Mouse (Mus musculus) heart, postnatal 0 days (tissue): ENCODE results near the gene Pigl. TPM values are rescaled to one million over a fixed set of nuclear protein-coding genes. Genes with fewer than 3 reads are reported as not detected.
"Not testable (repeated sequence)": the region's sequence is repeated elsewhere in the genome, so short reads cannot be mapped to it uniquely, and the experiment has no call there.

ENCODE experiments used
- ATAC-seq: fragments of 200-750 bp; cut with Nextera tagmentation; 2 replicates; pipeline ENCODE4 v1.8.0; 2017; ENCODE audit warnings: low read depth, moderate number of reproducible peaks, moderate library complexity; ENCODE audit not compliant: insufficient read depth
- DNase-seq: peaks from one replicate; pipeline ENCODE4 v3.0.0-alpha.2; 2016; ENCODE audit warnings: low spot score
- H3K27ac ChIP-seq: fragments of 300-500 bp; sonication (generic); 2 replicates; pipeline ENCODE4 v1.5.1; 2014; ENCODE audit warnings: low read depth, mild to moderate bottlenecking
- H3K27me3 ChIP-seq: fragments of 300-500 bp; sonication (generic); 2 replicates; pipeline ENCODE4 v1.6.1; 2014; ENCODE audit warnings: low read length, mixed read lengths; ENCODE audit not compliant: control insufficient read depth, insufficient read depth
- H3K36me3 ChIP-seq: fragments of 300-500 bp; sonication (generic); replicated peaks from 2 replicates; pipeline ENCODE4 v1.6.1; 2014; ENCODE audit warnings: low read length, mixed read lengths; ENCODE audit not compliant: control insufficient read depth, insufficient read depth
- H3K4me1 ChIP-seq: fragments of 300-500 bp; sonication (generic); 2 replicates; pipeline ENCODE4 v1.6.1; 2014; ENCODE audit warnings: antibody characterized with exemption; ENCODE audit not compliant: control insufficient read depth, insufficient read depth
- H3K4me2 ChIP-seq: fragments of 300-500 bp; sonication (generic); 2 replicates; pipeline ENCODE4 v1.6.1; 2014; ENCODE audit warnings: low read depth, mild to moderate bottlenecking, low read length, moderate library complexity
- H3K4me3 ChIP-seq: fragments of 300-500 bp; sonication (generic); 2 replicates; pipeline ENCODE4 v1.5.1; 2014; ENCODE audit warnings: low read depth, low read length
- H3K9ac ChIP-seq: fragments of 300-500 bp; sonication (generic); replicated peaks from 2 replicates; pipeline ENCODE4 v1.6.1; 2014; ENCODE audit warnings: low read depth, low read length, mixed read lengths
- H3K9me3 ChIP-seq: fragments of 300-500 bp; sonication (generic); replicated peaks from 2 replicates; pipeline ENCODE4 v1.6.1; 2016; ENCODE audit warnings: low read length; ENCODE audit not compliant: control insufficient read depth
- CTCF ChIP-seq: IDR thresholded peaks from 2 replicates; pipeline ENCODE4 v1.5.1; 2016; ENCODE audit warnings: antibody characterized with exemption, control low read depth, low read depth
- EP300 ChIP-seq: IDR thresholded peaks from 2 replicates; pipeline ENCODE4 v1.6.1; 2016; ENCODE audit warnings: antibody characterized with exemption, low read depth
- WGBS: fragments of 180-500 bp; shearing (Covaris S2); extraction: QIAGEN DNeasy Blood & Tissue Kit; methylation state at CpG from one replicate; pipeline ENCODE4 v1.1.7; 2014; 5-methylcytosine and 5-hydroxymethylcytosine counted together
- polyA plus RNA-seq: library from polyadenylated mRNA; unstranded; fragments of >200 nt; fragmentation: Nextera tagmentation; extraction: Ambion mirVana; gene quantifications from 2 replicates; pipeline ENCODE4 v1.2.1, GENCODE M21; 2015
- total RNA-seq: library from RNA; depleted of rRNA; stranded (reverse); fragments of >200 nt; gene quantifications from 2 replicates; pipeline ENCODE4 v1.2.3, GENCODE M21; 2014; ENCODE audit warnings: low replicate concordance

Pigl gene
- total and polyA plus RNA-seq, 2 experiments from 2014 or later: 4.3 to 5.5 TPM

DNA sequence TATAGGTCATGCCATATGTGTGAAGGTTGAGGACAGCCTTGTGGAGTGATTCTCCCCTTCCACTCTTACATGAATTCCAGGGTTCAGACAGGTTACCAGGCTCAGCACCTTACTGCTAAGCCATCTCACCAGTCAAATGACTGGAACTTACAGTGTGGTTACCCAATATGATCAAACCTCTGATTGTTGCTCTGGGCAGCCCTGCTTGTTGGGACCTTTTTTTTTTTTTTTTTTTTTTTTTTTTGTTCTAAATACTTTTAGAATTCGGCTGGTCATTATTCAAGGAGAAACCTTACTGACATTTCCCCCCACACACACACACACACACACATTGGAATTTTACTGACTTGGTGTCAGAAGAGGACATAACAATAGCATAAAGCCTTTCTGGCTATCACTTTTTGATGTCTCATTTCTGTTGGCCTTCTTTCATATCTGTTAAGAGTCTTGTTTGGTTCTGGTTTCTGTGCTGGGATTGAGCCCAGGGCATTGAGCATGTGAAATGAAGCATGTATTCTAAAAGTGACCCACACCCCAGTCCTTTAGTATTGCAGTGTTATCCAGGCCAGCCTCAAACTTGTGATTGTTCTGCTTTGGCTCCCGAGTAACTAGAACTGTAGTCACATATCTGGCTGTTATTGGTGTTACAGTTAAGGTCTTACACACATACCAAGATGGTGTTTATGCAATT, 5.1 kb downstream of the Pigl start:
- 77% methylated on average over 2 of the region's 2 CpGs for WGBS
- TF ChIP-seq EP300 (no peak), CTCF (no peak)
- no peak overlapping the region for H3K27ac ChIP-seq
- peaks cover 10% of the 10 kb centered on the region for H3K4me1 ChIP-seq
- H3K36me3 ChIP-seq: no peaks in the 10 kb centered on the region
- no peak overlapping the region for H3K4me2 ChIP-seq
- no peak overlapping the region for H3K4me3 ChIP-seq
- ATAC-seq: no peak
- no peak overlapping the region for H3K9ac ChIP-seq
- no peaks in the 10 kb centered on the region for H3K9me3 ChIP-seq
- DNase-seq: no peak
- H3K27me3 ChIP-seq: no peaks in the 10 kb centered on the region

DNA sequence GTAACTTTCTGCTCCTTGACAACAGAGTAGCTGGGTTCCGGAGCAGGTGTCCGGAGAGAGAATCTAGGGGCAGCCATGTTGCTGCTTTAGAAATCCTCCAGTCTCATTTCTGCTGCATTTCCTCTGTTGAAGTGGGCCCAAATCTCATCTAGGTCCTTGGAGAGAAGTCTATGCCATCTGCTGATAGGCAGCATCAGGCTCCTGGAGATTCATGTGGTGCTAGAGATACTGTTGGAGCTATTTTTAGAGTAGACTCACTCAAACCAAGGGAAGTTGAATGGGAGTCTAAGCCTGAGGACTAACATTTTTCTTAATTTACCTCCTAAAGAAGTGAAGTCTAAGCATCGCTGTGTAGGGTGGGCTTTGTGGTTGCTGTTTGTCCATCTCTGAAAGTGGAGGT, 6.4 kb downstream of the Pigl start:
- no peaks in the 10 kb centered on the region for H3K27me3 ChIP-seq
- ATAC-seq (no peak), DNase-seq (no peak)
- no peak overlapping the region for H3K27ac ChIP-seq
- no peak overlapping the region for H3K4me3 ChIP-seq
- no peak for TF ChIP-seq CTCF
- no peak for TF ChIP-seq EP300
- H3K4me2 ChIP-seq: no peak overlapping the region
- H3K9ac ChIP-seq: no peak overlapping the region
- H3K9me3 ChIP-seq: no peaks in the 10 kb centered on the region
- 88% methylated on average over 3 of the region's 3 CpGs for WGBS
- peaks cover 7% of the 10 kb centered on the region for H3K4me1 ChIP-seq
- no peaks in the 10 kb centered on the region for H3K36me3 ChIP-seq

DNA sequence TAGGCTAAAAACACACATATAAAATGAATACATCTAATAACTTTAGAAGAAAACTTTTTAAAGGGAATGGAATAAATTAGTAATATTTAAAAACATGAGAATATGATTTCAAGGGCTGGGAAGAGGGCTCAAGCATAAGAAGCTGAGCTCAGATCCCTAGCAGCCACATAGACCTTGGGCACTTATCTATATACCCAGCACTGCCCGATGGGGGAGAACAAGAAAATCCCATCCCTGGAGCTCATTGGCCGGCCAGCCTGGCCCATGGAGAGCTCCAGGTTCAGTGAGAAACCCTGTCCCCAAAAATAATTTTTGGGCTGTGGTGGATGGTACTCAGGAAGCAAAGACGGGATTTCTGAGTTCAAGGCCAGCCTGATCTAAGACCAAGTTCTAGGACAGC, 7.6 kb downstream of the Pigl start:
- no peak overlapping the region for H3K4me3 ChIP-seq
- H3K4me2 ChIP-seq: no peak overlapping the region
- ATAC-seq (no peak), DNase-seq (no peak)
- H3K27me3 ChIP-seq: no peaks in the 10 kb centered on the region
- H3K36me3 ChIP-seq: no peaks in the 10 kb centered on the region
- H3K9me3 ChIP-seq: no peaks in the 10 kb centered on the region
- no peak overlapping the region for H3K27ac ChIP-seq
- peaks cover 7% of the 10 kb centered on the region for H3K4me1 ChIP-seq
- H3K9ac ChIP-seq: no peak overlapping the region
- no peak for TF ChIP-seq CTCF
- no peak for TF ChIP-seq EP300
- WGBS: 88% methylated on average over 3 of the region's 3 CpGs

DNA sequence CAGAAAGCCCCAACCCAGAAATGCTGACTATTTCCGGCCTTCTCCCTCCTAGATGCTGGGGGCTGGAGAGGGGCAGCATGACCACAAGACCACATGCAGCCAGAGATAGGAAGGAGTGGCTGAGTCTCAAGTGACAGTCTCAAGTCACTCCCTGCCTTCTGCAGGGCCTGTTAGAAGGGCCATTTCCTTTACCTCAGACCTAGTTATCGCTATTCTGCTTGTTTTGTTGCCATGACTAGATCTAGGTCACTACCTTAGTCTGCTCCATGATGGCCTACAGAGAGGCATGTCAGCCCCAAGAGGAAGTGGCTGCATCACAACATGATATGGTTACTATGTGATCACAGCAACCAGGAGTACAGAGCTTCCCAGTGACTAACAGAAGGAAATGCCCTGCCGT, 8.3 kb downstream of the Pigl start:
- 55% methylated on average over 3 of the region's 3 CpGs for WGBS
- Histone ChIP-seq H3K27ac (no peak overlapping the region; the same call in 1 of the 2 replicates), H3K27me3 (no peaks in the 10 kb centered on the region), H3K4me3 (no peak overlapping the region), H3K9me3 (no peaks in the 10 kb centered on the region), H3K4me1 (peaks cover 7% of the 10 kb centered on the region), H3K4me2 (no peak overlapping the region), H3K36me3 (no peaks in the 10 kb centered on the region), H3K9ac (no peak overlapping the region)
- TF ChIP-seq CTCF (no peak), EP300 (no peak)
- DNase-seq: peak; percentile 32
- peak; percentile 47; the same call in 1 of the 2 replicates for ATAC-seq

DNA sequence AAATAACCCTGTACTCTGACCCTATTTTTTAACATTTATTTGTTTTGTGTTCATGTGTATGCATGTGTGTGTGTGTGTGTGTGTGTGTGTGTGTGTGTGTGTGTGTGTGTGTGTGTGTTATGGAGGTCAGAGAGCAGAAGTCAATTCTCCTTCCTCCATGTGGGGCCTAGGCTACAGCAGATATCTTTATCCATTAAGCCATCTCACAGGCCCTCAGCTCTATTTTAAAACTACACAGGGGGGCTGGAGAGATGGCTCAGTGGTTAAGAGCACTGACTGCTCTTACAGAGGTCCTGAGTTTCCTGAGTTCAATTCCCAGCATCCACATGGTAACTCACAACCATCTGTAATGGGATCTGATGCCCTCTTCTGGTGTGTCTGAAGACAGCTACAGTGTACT, 9.0 kb downstream of the Pigl start:
- ATAC-seq, H3K9ac ChIP-seq, H3K4me2 ChIP-seq, H3K27me3 ChIP-seq, H3K4me3 ChIP-seq, H3K27ac ChIP-seq, H3K9me3 ChIP-seq, DNase-seq, H3K4me1 ChIP-seq, H3K36me3 ChIP-seq: not testable (repeated sequence)

DNA sequence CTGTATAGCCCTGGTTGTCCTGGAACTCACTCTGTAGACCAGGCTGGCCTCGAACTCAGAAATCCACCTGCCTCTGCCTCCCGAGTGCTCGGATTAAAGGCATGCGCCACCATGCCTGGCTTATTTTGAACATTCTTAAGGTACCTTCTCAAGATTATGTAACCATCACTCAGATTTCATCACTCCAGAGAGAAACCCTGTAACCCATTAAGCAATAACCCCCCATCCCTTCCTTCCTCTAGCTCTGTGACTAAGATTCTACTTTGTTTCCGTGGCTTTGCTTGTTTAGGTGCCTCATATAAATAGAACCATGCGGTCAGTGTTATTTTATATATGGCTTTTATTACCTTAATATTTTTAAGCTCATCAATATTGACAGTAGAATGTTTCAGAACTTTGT, 12.2 kb downstream of the Pigl start:
- no peak overlapping the region for H3K27ac ChIP-seq
- H3K27me3 ChIP-seq: no peaks in the 10 kb centered on the region
- no peaks in the 10 kb centered on the region for H3K4me1 ChIP-seq
- no peak for DNase-seq
- no peaks in the 10 kb centered on the region for H3K9me3 ChIP-seq
- TF ChIP-seq EP300 (no peak), CTCF (no peak)
- no peak overlapping the region for H3K9ac ChIP-seq
- no peaks in the 10 kb centered on the region for H3K36me3 ChIP-seq
- WGBS: 85% methylated on average over 6 of the region's 6 CpGs
- H3K4me3 ChIP-seq: no peak overlapping the region
- H3K4me2 ChIP-seq: no peak overlapping the region
- no peak for ATAC-seq
